Mouse (Mus musculus): ENCODE results near the gene C1qa.

- TF ChIP-seq CTCF (IDR thresholded peaks at IDR 0.05), result no peak
- TF ChIP-seq EP300 (IDR thresholded peaks at IDR 0.05), result no peak
Observed at GRCm38 (mm10) chr4:136930474-136930873, 31.9 kb upstream of the C1qa start.
